Mouse (Mus musculus) stomach, postnatal 0 days (tissue): Measurements from ENCODE around the gene 9230112D13Rik. TPM values are rescaled to one million over a fixed set of nuclear protein-coding genes. Genes with fewer than 3 reads are reported as not detected.

Experiments
- ATAC-seq: fragments of 200-750 bp; cut with Nextera tagmentation; 2 replicates; pipeline ENCODE4 v1.8.0; 2017; ENCODE audit not compliant: low FRiP score, low TSS enrichment
- DNase-seq: peaks from one replicate; pipeline ENCODE4 v3.0.0-alpha.2; 2016; ENCODE audit warnings: low spot score
- H3K27ac ChIP-seq: fragments of 300-500 bp; sonication (generic); replicated peaks from 2 replicates; pipeline ENCODE4 v1.5.1; 2014; ENCODE audit warnings: mild to moderate bottlenecking, control low read depth
- H3K27me3 ChIP-seq: fragments of 300-500 bp; sonication (generic); 2 replicates; pipeline ENCODE4 v1.6.1; 2014; ENCODE audit warnings: low read length; ENCODE audit not compliant: control insufficient read depth, insufficient read depth
- H3K36me3 ChIP-seq: fragments of 300-500 bp; sonication (generic); 2 replicates; pipeline ENCODE4 v1.6.1; 2014; ENCODE audit warnings: low read length, mixed read lengths; ENCODE audit not compliant: control insufficient read depth, insufficient read depth
- H3K4me1 ChIP-seq: fragments of 300-500 bp; sonication (generic); replicated peaks from 2 replicates; pipeline ENCODE4 v1.6.1; 2014; ENCODE audit warnings: antibody characterized with exemption; ENCODE audit not compliant: control insufficient read depth, insufficient read depth
- H3K4me2 ChIP-seq: fragments of 300-500 bp; sonication (generic); replicated peaks from 2 replicates; pipeline ENCODE4 v1.6.1; 2014; ENCODE audit warnings: low read depth, mild to moderate bottlenecking, control low read depth, moderate library complexity
- H3K4me3 ChIP-seq: fragments of 300-500 bp; sonication (generic); 2 replicates; pipeline ENCODE4 v1.5.1; 2014; ENCODE audit warnings: low read depth, low read length, control low read depth
- H3K9ac ChIP-seq: fragments of 300-500 bp; sonication (generic); 2 replicates; pipeline ENCODE4 v1.6.1; 2014; ENCODE audit warnings: mild to moderate bottlenecking, low read length, control low read depth, mixed read lengths
- H3K9me3 ChIP-seq: fragments of 300-500 bp; sonication (generic); 2 replicates; pipeline ENCODE4 v1.6.1; 2016; ENCODE audit warnings: low read length; ENCODE audit not compliant: control insufficient read depth
- CTCF ChIP-seq: IDR thresholded peaks from 2 replicates; pipeline ENCODE4 v1.5.1; 2016; ENCODE audit warnings: antibody characterized with exemption, low read depth, mild to moderate bottlenecking, moderate library complexity
- EP300 ChIP-seq: optimal IDR thresholded peaks from 2 replicates; pipeline ENCODE3; 2016; ENCODE audit warnings: antibody characterized with exemption
- WGBS: fragments of 180-500 bp; shearing (Covaris S2); extraction: QIAGEN DNeasy Blood & Tissue Kit; methylation state at CpG from one replicate; pipeline ENCODE4 v1.1.7; 2014; 5-methylcytosine and 5-hydroxymethylcytosine counted together
- polyA plus RNA-seq: library from polyadenylated mRNA; unstranded; fragments of >200 nt; fragmentation: Nextera tagmentation; extraction: Ambion mirVana; gene quantifications from 2 replicates; pipeline ENCODE4 v1.2.1, GENCODE M21; 2015

9230112D13Rik gene
- polyA plus RNA-seq, 1 experiment from 2014 or later, result not detected

- peak overlapping the region; percentile 96 for H3K4me2 ChIP-seq
- 1% methylated on average over 27 of the region's 27 CpGs for WGBS
- DNase-seq, result peak; percentile 84
- no peaks in the 10 kb centered on the region for H3K27me3 ChIP-seq
- no peaks in the 10 kb centered on the region for H3K9me3 ChIP-seq
- ATAC-seq, result peak; percentile 38
- H3K9ac ChIP-seq, result peak overlapping the region; percentile 89
- H3K4me1 ChIP-seq, result peaks cover 3% of the 10 kb centered on the region; the same call in 1 of the 2 replicates
- no peaks in the 10 kb centered on the region for H3K36me3 ChIP-seq
- no peak for TF ChIP-seq EP300
- TF ChIP-seq CTCF, result no peak
- H3K27ac ChIP-seq, result peak overlapping the region; percentile 96
- H3K4me3 ChIP-seq, result peak overlapping the region; percentile 76
Measured at GRCm38 (mm10) chr14:34548391-34549001, 25.9 kb upstream of the 9230112D13Rik start.

- WGBS, result 36% methylated on average over 2 of the region's 2 CpGs
- Histone ChIP-seq H3K4me3 (no peak overlapping the region), H3K27me3 (no peaks in the 10 kb centered on the region), H3K27ac (peak overlapping the region; percentile 78), H3K36me3 (no peaks in the 10 kb centered on the region), H3K4me1 (peaks cover 9% of the 10 kb centered on the region), H3K9me3 (no peaks in the 10 kb centered on the region), H3K4me2 (no peak overlapping the region), H3K9ac (no peak overlapping the region)
- no peak for ATAC-seq
- no peak for DNase-seq
- no peak for TF ChIP-seq EP300
- no peak for TF ChIP-seq CTCF
Measured at GRCm38 (mm10) chr14:34544545-34544944, 21.9 kb upstream of the 9230112D13Rik start.

GRCm38 (mm10) chr14:34544001-34544400, 21.4 kb upstream of the 9230112D13Rik start:
- peak overlapping the region; percentile 78 for H3K27ac ChIP-seq
- peaks cover 9% of the 10 kb centered on the region for H3K4me1 ChIP-seq
- H3K9me3 ChIP-seq, result no peaks in the 10 kb centered on the region
- no peak overlapping the region for H3K9ac ChIP-seq
- H3K4me3 ChIP-seq, result no peak overlapping the region
- H3K36me3 ChIP-seq, result no peaks in the 10 kb centered on the region
- ATAC-seq (no peak), DNase-seq (no peak)
- 76% methylated on average over 6 of the region's 6 CpGs for whole genome bisulfite sequencing
- H3K27me3 ChIP-seq, result no peaks in the 10 kb centered on the region
- H3K4me2 ChIP-seq, result no peak overlapping the region
- TF ChIP-seq EP300 (no peak), CTCF (no peak)

- peak overlapping the region; percentile 78 for H3K27ac ChIP-seq
- H3K27me3 ChIP-seq, result no peaks in the 10 kb centered on the region
- H3K4me2 ChIP-seq, result no peak overlapping the region
- H3K4me3 ChIP-seq, result no peak overlapping the region
- H3K9ac ChIP-seq, result no peak overlapping the region
- no peak for DNase-seq
- WGBS, result 72% methylated on average over 6 of the region's 6 CpGs
- H3K4me1 ChIP-seq, result peaks cover 9% of the 10 kb centered on the region
- no peaks in the 10 kb centered on the region for H3K9me3 ChIP-seq
- no peaks in the 10 kb centered on the region for H3K36me3 ChIP-seq
- no peak for ATAC-seq
- no peak for TF ChIP-seq CTCF
- no peak for TF ChIP-seq EP300
Measured at GRCm38 (mm10) chr14:34543596-34543995, 21.0 kb upstream of the 9230112D13Rik start.

GRCm38 (mm10) chr14:34541896-34542295, 19.3 kb upstream of the 9230112D13Rik start:
- no peaks in the 10 kb centered on the region for H3K36me3 ChIP-seq
- ATAC-seq (no peak), DNase-seq (no peak)
- no peak overlapping the region for H3K4me2 ChIP-seq
- peaks cover 9% of the 10 kb centered on the region for H3K4me1 ChIP-seq
- peak overlapping the region; percentile 88 for H3K27ac ChIP-seq
- H3K9me3 ChIP-seq, result no peaks in the 10 kb centered on the region
- WGBS, result 80% methylated on average over 5 of the region's 5 CpGs
- no peak overlapping the region for H3K9ac ChIP-seq
- TF ChIP-seq EP300, result no peak
- TF ChIP-seq CTCF, result no peak
- H3K27me3 ChIP-seq, result no peaks in the 10 kb centered on the region
- H3K4me3 ChIP-seq, result no peak overlapping the region

- Histone ChIP-seq H3K9ac (peak overlapping the region; percentile 18; the same call in 1 of the 2 replicates), H3K9me3 (no peaks in the 10 kb centered on the region), H3K4me3 (0 out of 2 replicates have a peak overlapping the region, but pooled peaks have one; percentile 8), H3K4me2 (peak overlapping the region; percentile 39), H3K27ac (peak overlapping the region; percentile 88), H3K36me3 (no peaks in the 10 kb centered on the region), H3K27me3 (no peaks in the 10 kb centered on the region), H3K4me1 (peaks cover 9% of the 10 kb centered on the region)
- ATAC-seq (peak; percentile 82), DNase-seq (peak; percentile 52)
- 10% methylated on average over 17 of the region's 17 CpGs for WGBS
- no peak for TF ChIP-seq EP300
- TF ChIP-seq CTCF, result no peak
Measured at GRCm38 (mm10) chr14:34540685-34541162, 18.1 kb upstream of the 9230112D13Rik start.
